Mouse (Mus musculus) gastrocnemius, postnatal 36 days (tissue): ENCODE data around the gene Gm28308. TPM values are rescaled to one million over a fixed set of nuclear protein-coding genes. Genes with fewer than 3 reads are reported as not detected.

ENCODE experiments used
- DNase-seq, 2 experiments: peaks; one replicate each; pipeline ENCODE4 v3.0.0; 2022
- intact Hi-C: fragments of 180-260 bp; cut with DNase I; formaldehyde crosslinking; loops from one replicate; pipeline ENCODE4 v1.15.1; 2025
- total RNA-seq, 2 experiments: library from RNA; stranded (reverse); gene quantifications; 2 replicates each; pipeline ENCODE4 v1.2.3; 2021

The Gm28308 gene
- total RNA-seq, 2 experiments from 2014 or later = 0.71 TPM; not detected in 1

GRCm38 (mm10) chr6:52176391-52176790, 36.7 kb downstream of the Gm28308 start:
- DNase-seq = no peak
- intact Hi-C loops = no loop called here

GRCm38 (mm10) chr6:52175864-52176263, 37.3 kb downstream of the Gm28308 start:
- no peak for DNase-seq
- intact Hi-C loops = no loop called here

- intact Hi-C loops = no loop called here
- no peak for DNase-seq
Measured at GRCm38 (mm10) chr6:52174968-52175751, 38.0 kb downstream of the Gm28308 start.

GRCm38 (mm10) chr6:52173648-52174047, 39.5 kb downstream of the Gm28308 start:
- intact Hi-C loops = no loop called here
- no peak for DNase-seq

GRCm38 (mm10) chr6:52172501-52172900, 40.6 kb downstream of the Gm28308 start:
- intact Hi-C loops = no loop called here

GRCm38 (mm10) chr6:52171938-52172337, 41.2 kb downstream of the Gm28308 start:
- no peak for DNase-seq
- intact Hi-C loops = no loop called here

More at GRCm38 (mm10) chr6:52172501-52172900, 40.6 kb downstream of the Gm28308 start:
- DNase-seq = peak; percentile 62 to 63

GRCm38 (mm10) chr6:52171331-52171730, 41.8 kb downstream of the Gm28308 start:
- intact Hi-C loops = no loop called here
- DNase-seq = no peak

GRCm38 (mm10) chr6:52170898-52171223, 42.3 kb downstream of the Gm28308 start:
- DNase-seq = no peak
- intact Hi-C loops = no loop called here

GRCm38 (mm10) chr6:52170166-52170897, 42.8 kb downstream of the Gm28308 start:
- intact Hi-C loops = no loop called here
- DNase-seq = no peak

GRCm38 (mm10) chr6:52169499-52170165, 43.5 kb downstream of the Gm28308 start:
- intact Hi-C loops = no loop called here
- no peak for DNase-seq

GRCm38 (mm10) chr6:52168191-52169055, 44.7 kb downstream of the Gm28308 start:
- intact Hi-C loops = no loop called here

GRCm38 (mm10) chr6:52167736-52168161, 45.4 kb downstream of the Gm28308 start:
- no peak for DNase-seq
- intact Hi-C loops = no loop called here

More at GRCm38 (mm10) chr6:52168191-52169055, 44.7 kb downstream of the Gm28308 start:
- DNase-seq = no peak

- intact Hi-C loops = no loop called here
- DNase-seq = no peak
Measured at GRCm38 (mm10) chr6:52167176-52167575, 46.0 kb downstream of the Gm28308 start.

GRCm38 (mm10) chr6:52166431-52167077, 46.6 kb downstream of the Gm28308 start:
- DNase-seq = no peak
- intact Hi-C loops = no loop called here

GRCm38 (mm10) chr6:52165441-52166370, 47.4 kb downstream of the Gm28308 start:
- no peak for DNase-seq
- intact Hi-C loops = no loop called here

GRCm38 (mm10) chr6:52164626-52165440, 48.3 kb downstream of the Gm28308 start, which contains the start of gene Hoxa2:
Gene Hoxa2, minus strand, starts transcription at chr6:52164831.
- DNase-seq = no peak
- intact Hi-C loops = loop anchor here (5.0 kb wide), 1 partner anchor 42 kb away; the partner anchor contains the start of gene Hoxa6

GRCm38 (mm10) chr6:52164051-52164625, 49.0 kb downstream of the Gm28308 start:
- intact Hi-C loops = loop anchor here (5.0 kb wide), 1 partner anchor 43 kb away; the partner anchor contains the start of gene Hoxa6

More at GRCm38 (mm10) chr6:52164051-52164625, 49.0 kb downstream of the Gm28308 start:
- no peak for DNase-seq
